Mouse (Mus musculus) stomach, postnatal 0 days (tissue): ENCODE measurements at regions not wholly inside any gene's neighbourhood (a gene's known extent, or its start where the extent isn't known, plus 50 kb on each side); places are given as distances from the start of the nearest gene placed in this dataset.
"Not testable (repeated sequence)": the region's sequence is repeated elsewhere in the genome, so short reads cannot be mapped to it uniquely, and the experiment has no call there.

Experiments
- CTCF ChIP-seq: IDR thresholded peaks from 2 replicates; pipeline ENCODE4 v1.5.1; 2016; ENCODE audit warnings: antibody characterized with exemption, low read depth, mild to moderate bottlenecking, moderate library complexity
- EP300 ChIP-seq: optimal IDR thresholded peaks from 2 replicates; pipeline ENCODE3; 2016; ENCODE audit warnings: antibody characterized with exemption

- not testable (repeated sequence) for TF ChIP-seq CTCF, EP300
Measured at GRCm38 (mm10) chr8:55466771-55467170, 440.0 kb downstream of the Adam29 start.
